Mouse (Mus musculus): Measurements from ENCODE around the gene Cyth1.

- TF ChIP-seq GATA1 (IDR thresholded peaks at IDR 0.05; ENCODE audit: low read length) (no peak), TAL1 (IDR thresholded peaks at IDR 0.05; ENCODE audit: low read length) (no peak)
These were observed 126.8 kb downstream of the Cyth1 start for GRCm38 (mm10) chr11:118121592-118121991.

Measured in erythroblast, embryonic 14.5 days (primary cell).